Mouse (Mus musculus): ENCODE measurements at regions not wholly inside any gene's neighbourhood (a gene's known extent, or its start where the extent isn't known, plus 50 kb on each side); places are given as distances from the start of the nearest gene placed in this dataset.
"Not testable (repeated sequence)": the region's sequence is repeated elsewhere in the genome, so short reads cannot be mapped to it uniquely, and the experiment has no call there.

DNA sequence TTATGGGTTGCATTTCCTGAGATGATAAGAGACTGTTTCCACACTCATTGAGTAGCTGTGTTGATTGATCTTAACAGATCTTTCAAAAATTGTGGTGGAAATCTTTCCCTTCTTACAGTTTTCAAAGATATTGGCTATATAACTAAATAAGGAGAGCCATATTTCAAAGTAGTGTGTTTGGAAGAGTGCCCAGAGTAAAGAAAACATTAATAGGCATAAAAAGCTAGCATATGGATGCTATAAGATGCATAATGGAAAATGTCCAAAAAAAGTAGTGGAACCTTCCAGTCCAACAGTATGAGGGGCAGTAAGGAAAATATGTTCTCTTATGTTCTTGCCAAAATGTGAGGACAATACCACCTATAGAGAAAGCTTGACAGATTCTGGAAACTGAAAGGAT is 137.2 kb upstream of the Speer3 start:
- H3K27ac ChIP-seq (replicated peaks; ENCODE audit: low read depth, low read length), result no peak overlapping the region
- no peaks in the 10 kb centered on the region for H3K36me3 ChIP-seq (ENCODE audit: control insufficient read depth, insufficient read depth, low read length)
- H3K4me1 ChIP-seq (ENCODE audit: control insufficient read depth, insufficient read depth, low read length), result no peaks in the 10 kb centered on the region
- H3K27me3 ChIP-seq (ENCODE audit: control insufficient read depth, insufficient read depth, low read length), result no peaks in the 10 kb centered on the region
- H3K4me2 ChIP-seq (ENCODE audit: low read length), result no peak overlapping the region
- no peak for ATAC-seq (ENCODE audit: low FRiP score, low TSS enrichment)
- no peaks in the 10 kb centered on the region for H3K9me3 ChIP-seq (ENCODE audit: control insufficient read depth, low read length)
- no peak overlapping the region for H3K9ac ChIP-seq (replicated peaks; ENCODE audit: low read length)
- no peak overlapping the region for H3K4me3 ChIP-seq (replicated peaks; ENCODE audit: low read depth, low read length)
- no peak for DNase-seq

DNA sequence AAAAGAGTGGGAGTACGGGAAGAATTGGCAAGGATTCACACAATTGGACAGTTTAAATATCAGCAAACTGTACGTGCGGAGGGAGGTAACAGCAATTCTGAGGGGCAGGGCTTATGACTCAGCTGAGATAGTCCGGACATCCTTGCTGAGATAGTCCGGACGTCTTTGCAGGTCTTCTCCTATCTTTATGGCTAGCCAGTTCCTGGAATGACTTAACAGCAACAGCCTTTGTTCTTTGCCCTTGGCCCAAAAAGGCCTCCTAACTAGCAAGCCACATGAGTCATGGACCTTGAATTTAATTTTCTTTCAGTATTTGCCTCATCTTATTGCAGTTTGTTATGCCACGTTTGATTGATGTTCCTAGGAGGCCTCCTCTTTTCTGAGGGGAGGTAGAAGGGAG is 133.1 kb upstream of the Speer3 start:
- H3K4me3 ChIP-seq (replicated peaks; ENCODE audit: low read depth, low read length); H3K36me3 ChIP-seq (ENCODE audit: control insufficient read depth, insufficient read depth, low read length); H3K27me3 ChIP-seq (ENCODE audit: control insufficient read depth, insufficient read depth, low read length); H3K4me2 ChIP-seq (ENCODE audit: low read length); H3K4me1 ChIP-seq (ENCODE audit: control insufficient read depth, insufficient read depth, low read length); H3K9me3 ChIP-seq (ENCODE audit: control insufficient read depth, low read length); H3K9ac ChIP-seq (replicated peaks; ENCODE audit: low read length); ATAC-seq (ENCODE audit: low FRiP score, low TSS enrichment); H3K27ac ChIP-seq (replicated peaks; ENCODE audit: low read depth, low read length); DNase-seq: not testable (repeated sequence)
- 94% methylated on average over 7 of the region's 7 CpGs for WGBS

DNA sequence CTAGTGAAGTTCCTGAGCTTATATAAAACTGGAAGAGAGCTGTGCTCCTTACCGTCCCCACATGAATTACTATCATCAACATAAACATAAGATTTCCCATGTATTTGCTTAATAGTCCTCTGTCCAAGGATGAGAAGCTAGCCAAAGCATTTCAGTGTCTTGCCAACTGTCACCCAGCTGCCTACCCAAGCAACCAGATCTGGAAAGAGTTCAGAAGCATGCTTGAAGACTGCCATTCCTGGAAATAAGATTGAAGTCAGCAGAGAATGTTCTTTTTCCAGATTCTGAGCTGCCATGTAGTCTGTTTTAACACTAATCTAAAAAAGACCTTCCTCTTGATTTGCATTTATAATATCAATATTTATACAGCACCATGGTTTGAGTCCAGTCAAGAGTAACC is 131.9 kb upstream of the Speer3 start:
- H3K4me1 ChIP-seq (ENCODE audit: control insufficient read depth, insufficient read depth, low read length), result no peaks in the 10 kb centered on the region
- WGBS, result 97% methylated on average over 1 of the region's 1 CpGs
- H3K9ac ChIP-seq (replicated peaks; ENCODE audit: low read length), result no peak overlapping the region

DNA sequence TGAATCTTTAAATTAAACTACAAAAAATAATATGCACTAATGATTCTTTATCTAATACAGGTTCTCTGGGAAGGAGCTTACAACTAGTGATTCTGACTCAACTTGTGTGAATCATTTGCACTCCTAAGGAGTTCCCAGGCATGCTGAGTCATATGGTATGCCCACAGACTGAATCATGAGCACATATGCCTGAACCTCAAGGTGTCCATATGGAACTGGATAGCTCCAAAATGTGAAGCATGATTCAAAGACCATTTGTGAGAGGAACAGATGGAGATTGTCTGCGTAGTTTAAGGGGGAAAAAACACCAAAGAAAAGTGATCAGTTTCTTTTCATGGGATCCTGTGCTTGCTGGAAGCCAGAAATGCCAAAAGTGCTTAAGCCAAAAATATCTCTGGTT is 124.0 kb upstream of the Speer3 start:
- H3K9ac ChIP-seq (replicated peaks; ENCODE audit: low read length), result no peak overlapping the region
- H3K4me1 ChIP-seq (ENCODE audit: control insufficient read depth, insufficient read depth, low read length), result no peaks in the 10 kb centered on the region
- H3K4me3 ChIP-seq (replicated peaks; ENCODE audit: low read depth, low read length), result no peak overlapping the region
- no peak overlapping the region for H3K27ac ChIP-seq (replicated peaks; ENCODE audit: low read depth, low read length)
- H3K36me3 ChIP-seq (ENCODE audit: control insufficient read depth, insufficient read depth, low read length), result no peaks in the 10 kb centered on the region
- no peak for DNase-seq
- 98% methylated on average over 1 of the region's 1 CpGs for WGBS
- no peaks in the 10 kb centered on the region for H3K27me3 ChIP-seq (ENCODE audit: control insufficient read depth, insufficient read depth, low read length)
- no peak for ATAC-seq (ENCODE audit: low FRiP score, low TSS enrichment)
- H3K9me3 ChIP-seq (ENCODE audit: control insufficient read depth, low read length), result no peaks in the 10 kb centered on the region
- H3K4me2 ChIP-seq (ENCODE audit: low read length), result no peak overlapping the region

More for the DNA sequence above, 131.9 kb upstream of the Speer3 start:
- no peaks in the 10 kb centered on the region for H3K9me3 ChIP-seq (ENCODE audit: control insufficient read depth, low read length)
- ATAC-seq (ENCODE audit: low FRiP score, low TSS enrichment) (no peak), DNase-seq (no peak)
- no peaks in the 10 kb centered on the region for H3K36me3 ChIP-seq (ENCODE audit: control insufficient read depth, insufficient read depth, low read length)
- no peaks in the 10 kb centered on the region for H3K27me3 ChIP-seq (ENCODE audit: control insufficient read depth, insufficient read depth, low read length)
- H3K4me2 ChIP-seq (ENCODE audit: low read length), result no peak overlapping the region
- H3K4me3 ChIP-seq (replicated peaks; ENCODE audit: low read depth, low read length), result no peak overlapping the region
- no peak overlapping the region for H3K27ac ChIP-seq (replicated peaks; ENCODE audit: low read depth, low read length)

DNA sequence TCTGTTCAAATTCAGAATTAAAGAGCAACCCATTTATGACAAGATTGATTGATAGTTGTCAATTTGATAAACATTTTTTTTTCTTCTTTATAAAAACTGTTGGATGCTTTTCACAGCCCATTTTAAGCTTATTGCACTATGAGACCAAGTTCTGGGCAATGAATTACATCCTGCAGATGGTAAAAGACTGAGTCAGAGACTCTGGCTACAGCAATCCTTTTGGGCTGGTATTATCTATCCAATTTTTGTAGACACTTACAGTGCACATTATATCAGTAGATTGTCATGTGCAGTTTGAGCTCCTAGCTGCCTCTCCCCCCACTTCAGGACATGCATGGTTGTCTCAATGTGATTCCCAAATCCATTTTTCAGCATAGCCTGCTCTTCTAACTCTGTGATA is 122.6 kb upstream of the Speer3 start:
- Histone ChIP-seq H3K27ac (replicated peaks; ENCODE audit: low read depth, low read length) (no peak overlapping the region), H3K4me3 (replicated peaks; ENCODE audit: low read depth, low read length) (no peak overlapping the region), H3K4me1 (ENCODE audit: control insufficient read depth, insufficient read depth, low read length) (no peaks in the 10 kb centered on the region), H3K36me3 (ENCODE audit: control insufficient read depth, insufficient read depth, low read length) (no peaks in the 10 kb centered on the region), H3K4me2 (ENCODE audit: low read length) (no peak overlapping the region), H3K9ac (replicated peaks; ENCODE audit: low read length) (no peak overlapping the region), H3K27me3 (ENCODE audit: control insufficient read depth, insufficient read depth, low read length) (no peaks in the 10 kb centered on the region), H3K9me3 (ENCODE audit: control insufficient read depth, low read length) (no peaks in the 10 kb centered on the region)
- DNase-seq, result no peak
- ATAC-seq (ENCODE audit: low FRiP score, low TSS enrichment), result no peak

DNA sequence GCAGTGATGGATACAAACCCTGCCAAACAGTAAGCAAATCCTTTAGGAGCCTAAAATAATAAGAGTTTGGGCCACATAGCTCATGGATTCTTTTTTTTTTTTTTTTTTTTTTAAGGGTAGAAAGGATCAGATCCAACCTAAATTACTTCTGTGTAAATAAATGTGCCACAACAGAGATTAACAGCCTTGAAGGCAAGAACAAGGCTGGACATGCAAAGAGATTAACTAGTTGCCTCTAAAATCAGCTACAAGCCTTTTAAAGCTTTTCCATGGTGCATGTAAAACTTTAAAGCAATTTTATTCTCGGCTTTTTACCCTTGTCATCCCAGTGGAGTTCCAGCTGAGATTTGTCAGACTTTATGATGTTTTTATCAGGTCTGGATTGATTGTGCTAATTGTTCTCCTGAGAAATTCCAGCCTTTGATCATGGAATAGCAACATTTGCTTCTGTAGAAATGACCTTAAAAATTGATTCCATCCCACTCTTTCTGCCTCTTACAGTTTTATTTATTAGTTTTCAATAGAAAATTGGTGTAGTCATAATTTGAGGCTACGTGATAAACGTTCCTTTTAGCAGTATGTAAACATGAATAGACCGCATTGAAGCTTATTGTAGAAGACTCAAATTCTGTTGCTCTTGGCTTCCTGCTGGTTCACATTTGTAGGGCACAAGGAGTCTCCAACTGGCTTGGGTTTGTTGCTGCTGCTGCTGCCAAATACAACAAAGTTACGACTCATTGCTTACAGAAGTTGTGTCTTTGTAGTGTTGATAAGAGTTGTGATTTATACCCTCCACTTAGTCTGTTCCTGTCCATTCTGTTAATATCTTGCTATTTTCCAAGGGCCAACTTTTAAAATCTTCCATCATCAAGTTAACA is 100.3 kb upstream of the Speer3 start:
- H3K27me3 ChIP-seq (ENCODE audit: control insufficient read depth, insufficient read depth, low read length), result no peaks in the 10 kb centered on the region
- H3K4me3 ChIP-seq (replicated peaks; ENCODE audit: low read depth, low read length), result no peak overlapping the region
- ATAC-seq (ENCODE audit: low FRiP score, low TSS enrichment) (no peak), DNase-seq (peak; percentile 14)
- 64% methylated on average over 5 of the region's 5 CpGs for WGBS
- no peak overlapping the region for H3K9ac ChIP-seq (replicated peaks; ENCODE audit: low read length)
- H3K9me3 ChIP-seq (ENCODE audit: control insufficient read depth, low read length), result no peaks in the 10 kb centered on the region
- H3K36me3 ChIP-seq (ENCODE audit: control insufficient read depth, insufficient read depth, low read length), result no peaks in the 10 kb centered on the region
- H3K4me2 ChIP-seq (ENCODE audit: low read length), result no peak overlapping the region
- no peaks in the 10 kb centered on the region for H3K4me1 ChIP-seq (ENCODE audit: control insufficient read depth, insufficient read depth, low read length)
- no peak overlapping the region for H3K27ac ChIP-seq (replicated peaks; ENCODE audit: low read depth, low read length)

DNA sequence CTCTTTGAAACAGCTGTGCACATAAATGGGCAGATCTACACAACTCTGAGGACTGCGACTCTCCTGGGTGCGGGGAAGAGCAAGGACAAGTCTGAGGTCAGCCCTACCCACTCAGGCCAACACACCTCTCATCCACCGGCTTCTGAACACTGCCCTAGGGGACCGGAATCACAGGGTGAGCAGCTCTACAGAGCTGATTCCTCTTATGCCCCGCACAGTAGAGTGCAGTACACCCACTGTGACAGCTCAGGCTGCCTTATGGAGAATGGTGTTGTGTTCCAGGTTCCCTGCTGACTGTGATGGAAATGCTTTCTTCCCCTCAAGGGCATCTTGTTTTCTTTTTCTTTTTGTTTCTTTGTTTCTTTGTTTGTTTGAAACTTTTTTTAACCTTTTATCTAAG is 96.6 kb upstream of the Speer3 start:
- 32% methylated on average over 5 of the region's 5 CpGs for WGBS
- DNase-seq, result no peak
- Histone ChIP-seq H3K9me3 (ENCODE audit: control insufficient read depth, low read length) (no peaks in the 10 kb centered on the region), H3K4me1 (ENCODE audit: control insufficient read depth, insufficient read depth, low read length) (no peaks in the 10 kb centered on the region), H3K27ac (replicated peaks; ENCODE audit: low read depth, low read length) (no peak overlapping the region), H3K4me3 (replicated peaks; ENCODE audit: low read depth, low read length) (no peak overlapping the region), H3K9ac (replicated peaks; ENCODE audit: low read length) (no peak overlapping the region), H3K4me2 (ENCODE audit: low read length) (no peak overlapping the region), H3K36me3 (ENCODE audit: control insufficient read depth, insufficient read depth, low read length) (no peaks in the 10 kb centered on the region), H3K27me3 (ENCODE audit: control insufficient read depth, insufficient read depth, low read length) (no peaks in the 10 kb centered on the region)
- ATAC-seq (ENCODE audit: low FRiP score, low TSS enrichment), result no peak
